Mouse (Mus musculus) stomach, embryonic 15.5 days (tissue): Measurements from ENCODE around the gene S100a3. TPM values are rescaled to one million over a fixed set of nuclear protein-coding genes. Genes with fewer than 3 reads are reported as not detected.

Source experiments
- ATAC-seq: fragments of 200-750 bp; cut with Nextera tagmentation; 2 replicates; pipeline ENCODE4 v1.8.0; 2017; ENCODE audit warnings: low read depth, moderate number of reproducible peaks, moderate TSS enrichment; ENCODE audit not compliant: insufficient read depth, low FRiP score
- H3K27ac ChIP-seq: fragments of 300-500 bp; sonication (generic); 2 replicates; pipeline ENCODE4 v1.5.1; 2015; ENCODE audit warnings: mild to moderate bottlenecking, inconsistent platforms
- H3K27me3 ChIP-seq: fragments of 300-500 bp; sonication (generic); replicated peaks from 2 replicates; pipeline ENCODE4 v1.6.1; 2015; ENCODE audit warnings: inconsistent platforms
- H3K36me3 ChIP-seq: fragments of 300-500 bp; sonication (generic); 2 replicates; pipeline ENCODE4 v1.6.1; 2015; ENCODE audit warnings: inconsistent platforms
- H3K4me1 ChIP-seq: fragments of 300-500 bp; sonication (generic); 2 replicates; pipeline ENCODE4 v1.6.1; 2015; ENCODE audit warnings: inconsistent platforms
- H3K4me2 ChIP-seq: fragments of 300-500 bp; sonication (generic); 2 replicates; pipeline ENCODE4 v1.6.1; 2015; ENCODE audit warnings: mild to moderate bottlenecking, inconsistent platforms
- H3K4me3 ChIP-seq: fragments of 300-500 bp; sonication (generic); replicated peaks from 2 replicates; pipeline ENCODE4 v1.5.1; 2015; ENCODE audit warnings: inconsistent platforms
- H3K9ac ChIP-seq: fragments of 300-500 bp; sonication (generic); 2 replicates; pipeline ENCODE4 v1.6.1; 2015; ENCODE audit warnings: inconsistent platforms
- H3K9me3 ChIP-seq: fragments of 300-500 bp; sonication (generic); 2 replicates; pipeline ENCODE4 v1.6.1; 2016; ENCODE audit warnings: inconsistent platforms
- WGBS: fragments of 180-500 bp; shearing (Covaris S2); methylation state at CpG from one replicate; pipeline ENCODE4 v1.1.7; 2015; 5-methylcytosine and 5-hydroxymethylcytosine counted together
- polyA plus RNA-seq: library from polyadenylated mRNA; unstranded; fragments of >200 nt; fragmentation: Nextera tagmentation; extraction: Ambion mirVana; gene quantifications from 2 replicates; pipeline ENCODE4 v1.2.1, GENCODE M21; 2015

S100a3 gene
- polyA plus RNA-seq, 1 experiment from 2014 or later: 1.2 TPM

GRCm38 (mm10) chr3:90527291-90527873 lies 33.0 kb upstream of the S100a3 start:
- Histone ChIP-seq H3K27ac (no peak overlapping the region), H3K36me3 (no peaks in the 10 kb centered on the region), H3K27me3 (no peaks in the 10 kb centered on the region), H3K9ac (no peak overlapping the region), H3K4me3 (peak overlapping the region; percentile 16; the same call in 1 of the 2 replicates), H3K9me3 (no peaks in the 10 kb centered on the region), H3K4me2 (peak overlapping the region; percentile 14; the same call in 1 of the 2 replicates), H3K4me1 (0 out of 2 replicates have a peak, but pooled peaks cover 3% of the 10 kb centered on the region)
- ATAC-seq: no peak
- 77% methylated on average over 7 of the region's 7 CpGs for WGBS

DNA sequence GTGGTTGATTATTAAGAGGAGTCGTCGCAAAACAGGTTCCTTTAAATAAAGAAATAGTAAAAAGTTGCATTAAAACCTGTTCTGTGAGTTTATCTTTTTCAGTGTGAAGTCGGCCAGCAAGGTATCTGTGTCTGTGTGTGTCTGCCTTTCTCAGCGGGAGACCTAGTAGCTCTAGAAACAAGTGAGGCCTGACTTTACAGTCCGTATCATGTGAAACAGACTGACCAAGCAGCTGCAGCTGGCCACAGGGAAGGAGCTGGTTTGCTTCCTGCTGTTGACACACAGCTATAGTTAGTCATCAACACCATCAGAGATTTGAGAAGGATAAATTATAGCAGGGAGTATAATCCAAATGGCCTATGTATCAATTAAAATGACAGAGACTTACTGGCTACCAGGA lies 28.7 kb upstream of the S100a3 start:
- no peak overlapping the region for H3K9ac ChIP-seq
- no peak for ATAC-seq
- WGBS: 57% methylated on average over 5 of the region's 5 CpGs
- no peaks in the 10 kb centered on the region for H3K27me3 ChIP-seq
- H3K36me3 ChIP-seq: no peaks in the 10 kb centered on the region
- H3K4me2 ChIP-seq: no peak overlapping the region
- H3K27ac ChIP-seq: no peak overlapping the region
- H3K4me1 ChIP-seq: 0 out of 2 replicates have a peak, but pooled peaks cover 2% of the 10 kb centered on the region
- H3K9me3 ChIP-seq: no peaks in the 10 kb centered on the region
- H3K4me3 ChIP-seq: no peak overlapping the region

- WGBS: 60% methylated on average over 1 of the region's 1 CpGs
- Histone ChIP-seq H3K27ac (no peak overlapping the region), H3K4me1 (peaks cover 12% of the 10 kb centered on the region; the same call in 1 of the 2 replicates), H3K9me3 (no peaks in the 10 kb centered on the region), H3K4me2 (no peak overlapping the region), H3K4me3 (no peak overlapping the region), H3K9ac (no peak overlapping the region), H3K36me3 (no peaks in the 10 kb centered on the region), H3K27me3 (no peaks in the 10 kb centered on the region)
- ATAC-seq: no peak
Observed at GRCm38 (mm10) chr3:90535446-90535845, 24.9 kb upstream of the S100a3 start.

DNA sequence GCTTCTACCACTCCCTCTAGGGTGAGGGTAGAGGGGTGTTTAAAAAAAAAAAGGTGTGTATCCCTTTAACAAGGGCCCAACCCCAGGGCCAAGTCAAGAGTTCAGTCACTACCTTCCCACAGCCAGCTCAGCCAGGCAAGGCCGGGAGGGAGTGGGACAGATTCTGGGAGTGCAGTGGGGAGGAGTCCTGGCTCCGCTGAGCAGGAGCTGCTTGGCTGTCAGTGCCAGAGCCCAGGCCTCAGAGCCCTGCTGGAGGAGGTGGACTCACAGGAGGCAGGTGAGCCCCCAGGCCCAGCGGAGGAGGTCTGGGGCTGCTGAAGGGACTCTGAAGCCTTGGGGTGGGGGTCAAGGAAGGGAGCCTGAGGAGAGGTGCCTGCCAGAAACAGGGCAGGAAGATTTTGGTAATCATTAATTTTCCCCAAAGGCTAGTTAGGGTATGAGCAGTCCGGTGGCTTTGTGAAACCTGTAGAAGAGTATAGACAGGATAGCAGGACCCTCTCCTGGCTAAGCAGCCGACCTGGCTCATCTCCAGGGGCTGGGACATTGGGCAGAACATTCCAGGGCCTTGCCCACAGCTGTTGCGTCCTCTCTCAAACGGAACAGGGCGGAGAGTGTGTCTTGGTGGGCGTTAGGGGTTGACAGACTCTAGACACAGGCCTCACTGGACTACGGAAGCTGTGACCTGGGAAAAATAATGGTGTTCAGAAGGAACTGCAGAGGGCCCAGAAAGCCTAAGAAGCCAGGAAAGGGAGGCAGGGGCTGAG lies 23.1 kb upstream of the S100a3 start, which contains the start of gene S100a16:
S100a16 (plus strand) TSS at position 114 of the 764 bp plus-strand sequence.
- WGBS: 31% methylated on average over 10 of the region's 10 CpGs
- no peaks in the 10 kb centered on the region for H3K9me3 ChIP-seq
- H3K4me3 ChIP-seq: peak within 1 kb of the TSS; percentile 40
- no peaks in the 10 kb centered on the region for H3K36me3 ChIP-seq
- ATAC-seq: peak; percentile 87
- no peaks in the 10 kb centered on the region for H3K27me3 ChIP-seq
- H3K27ac ChIP-seq: peak within 1 kb of the TSS; percentile 89
- H3K9ac ChIP-seq: peak within 1 kb of the TSS; percentile 19; the same call in 1 of the 2 replicates
- peaks cover 12% of the 10 kb centered on the region; the same call in 1 of the 2 replicates for H3K4me1 ChIP-seq
- peak within 1 kb of the TSS; percentile 53 for H3K4me2 ChIP-seq

DNA sequence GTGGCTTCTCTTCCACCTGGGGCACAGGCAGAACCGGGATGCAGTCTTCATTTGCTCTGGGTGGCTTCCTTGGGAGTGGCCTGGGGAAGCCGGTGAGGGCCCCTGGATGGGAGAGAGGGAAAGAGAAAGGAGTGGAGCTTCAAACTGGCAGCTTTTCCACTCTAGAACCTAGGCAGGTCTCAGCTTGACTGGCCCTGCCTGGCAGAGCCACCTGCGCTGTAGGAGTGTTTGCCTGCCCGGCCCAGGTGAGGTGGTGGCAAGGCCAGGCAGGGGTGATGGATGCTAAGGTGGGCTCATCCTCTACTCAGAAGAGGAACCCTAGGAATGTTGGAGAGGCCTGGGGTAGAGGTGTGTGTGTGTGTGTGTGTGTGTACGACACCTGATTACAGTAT lies 22.5 kb upstream of the S100a3 start:
- peak overlapping the region; percentile 19; the same call in 1 of the 2 replicates for H3K9ac ChIP-seq
- peak overlapping the region; percentile 53 for H3K4me2 ChIP-seq
- peak overlapping the region; percentile 89 for H3K27ac ChIP-seq
- H3K27me3 ChIP-seq: no peaks in the 10 kb centered on the region
- 53% methylated on average over 5 of the region's 5 CpGs for WGBS
- H3K4me1 ChIP-seq: peaks cover 12% of the 10 kb centered on the region; the same call in 1 of the 2 replicates
- H3K4me3 ChIP-seq: peak overlapping the region; percentile 40
- no peaks in the 10 kb centered on the region for H3K36me3 ChIP-seq
- H3K9me3 ChIP-seq: no peaks in the 10 kb centered on the region
- ATAC-seq: peak; percentile 32; the same call in 1 of the 2 replicates

GRCm38 (mm10) chr3:90540904-90541303 lies 19.5 kb upstream of the S100a3 start:
- H3K27ac ChIP-seq: no peak overlapping the region
- H3K4me2 ChIP-seq: peak overlapping the region; percentile 29
- no peak overlapping the region for H3K9ac ChIP-seq
- no peaks in the 10 kb centered on the region for H3K27me3 ChIP-seq
- peaks cover 12% of the 10 kb centered on the region; the same call in 1 of the 2 replicates for H3K4me1 ChIP-seq
- no peak for ATAC-seq
- no peak overlapping the region for H3K4me3 ChIP-seq
- H3K36me3 ChIP-seq: no peaks in the 10 kb centered on the region
- no peaks in the 10 kb centered on the region for H3K9me3 ChIP-seq
- WGBS: 52% methylated on average over 4 of the region's 4 CpGs

GRCm38 (mm10) chr3:90549676-90550420 lies 10.5 kb upstream of the S100a3 start:
- Histone ChIP-seq H3K9ac (no peak overlapping the region), H3K27ac (no peak overlapping the region), H3K4me2 (no peak overlapping the region), H3K27me3 (no peaks in the 10 kb centered on the region), H3K4me1 (no peaks in the 10 kb centered on the region), H3K4me3 (no peak overlapping the region), H3K36me3 (no peaks in the 10 kb centered on the region), H3K9me3 (no peaks in the 10 kb centered on the region)
- 55% methylated on average over 5 of the region's 5 CpGs for WGBS
- no peak; the same call in 1 of the 2 replicates for ATAC-seq

GRCm38 (mm10) chr3:90550421-90550790 lies 10.0 kb upstream of the S100a3 start:
- Histone ChIP-seq H3K4me1 (no peaks in the 10 kb centered on the region), H3K9ac (no peak overlapping the region), H3K36me3 (no peaks in the 10 kb centered on the region), H3K4me2 (no peak overlapping the region), H3K27ac (no peak overlapping the region), H3K9me3 (no peaks in the 10 kb centered on the region), H3K4me3 (no peak overlapping the region), H3K27me3 (no peaks in the 10 kb centered on the region)
- 79% methylated on average over 2 of the region's 2 CpGs for WGBS
- no peak for ATAC-seq

- Histone ChIP-seq H3K27me3 (no peaks in the 10 kb centered on the region), H3K4me1 (no peaks in the 10 kb centered on the region), H3K27ac (no peak overlapping the region), H3K9ac (no peak overlapping the region), H3K4me2 (no peak overlapping the region), H3K9me3 (no peaks in the 10 kb centered on the region), H3K36me3 (no peaks in the 10 kb centered on the region), H3K4me3 (no peak overlapping the region)
- ATAC-seq: no peak
- 72% methylated on average over 2 of the region's 2 CpGs for WGBS
Observed at GRCm38 (mm10) chr3:90552231-90552630, 8.1 kb upstream of the S100a3 start.

GRCm38 (mm10) chr3:90555954-90556353 lies 4.4 kb upstream of the S100a3 start:
- H3K9me3 ChIP-seq: no peaks in the 10 kb centered on the region
- no peak overlapping the region for H3K4me2 ChIP-seq
- H3K27me3 ChIP-seq: no peaks in the 10 kb centered on the region
- H3K4me1 ChIP-seq: no peaks in the 10 kb centered on the region
- WGBS: 59% methylated on average over 5 of the region's 5 CpGs
- no peaks in the 10 kb centered on the region for H3K36me3 ChIP-seq
- H3K9ac ChIP-seq: no peak overlapping the region
- no peak for ATAC-seq
- no peak overlapping the region for H3K4me3 ChIP-seq
- no peak overlapping the region for H3K27ac ChIP-seq

DNA sequence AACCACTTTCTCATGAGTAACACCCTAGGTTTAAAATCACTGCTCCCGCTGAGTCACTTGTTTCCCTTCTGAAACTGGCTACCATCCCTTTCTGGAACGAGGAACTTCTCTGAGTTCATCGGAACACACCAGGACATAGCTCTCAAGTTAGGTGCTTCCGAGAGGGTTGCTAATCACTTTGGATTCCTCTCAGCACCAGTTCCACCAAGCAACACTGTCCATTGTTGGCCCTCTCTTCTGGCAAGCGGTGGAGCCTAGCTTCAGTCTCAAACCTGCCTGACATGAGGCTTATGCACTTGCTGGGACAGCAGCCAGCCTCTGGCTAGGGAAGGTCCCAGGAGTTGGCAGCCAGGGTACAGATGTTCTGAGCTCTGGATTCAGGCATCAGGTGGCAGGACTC lies 14.3 kb downstream of the S100a3 start:
- no peak for ATAC-seq
- Histone ChIP-seq H3K9ac (no peak overlapping the region), H3K4me3 (no peak overlapping the region), H3K9me3 (no peaks in the 10 kb centered on the region), H3K27ac (0 out of 2 replicates have a peak overlapping the region, but pooled peaks have one; percentile 26), H3K27me3 (no peaks in the 10 kb centered on the region), H3K4me2 (no peak overlapping the region), H3K4me1 (0 out of 2 replicates have a peak, but pooled peaks cover 4% of the 10 kb centered on the region), H3K36me3 (no peaks in the 10 kb centered on the region)
- WGBS: 84% methylated on average over 5 of the region's 5 CpGs
